Comparison of ENCODE assay signal across 10 mouse cellular contexts in genomic region chr16:4500598-4501385, GRCm38 (mm10). TPM values are rescaled to one million over a fixed set of nuclear protein-coding genes. Genes with fewer than 3 reads are reported as not detected.
A peak's percentile ranks its signal among the peaks of the same experiment; 100 is the strongest.
DNase-seq lines count a peak whose midpoint lies in the region; ATAC-seq and TF ChIP-seq lines count a peak whose summit lies in the region.
"Had no signal": no experiment of that assay in that cellular context is flagged by ENCODE, and none has a peak within 500 bp of the region (broad histone marks: within the 10 kb centered on the region; RNA-seq: fewer than 3 reads in every experiment).

No protein-coding gene starts in this region.

- DNase-seq in kidney, adult 11 months = peak; percentile 47
- no peak for DNase-seq in kidney, postnatal 4 days
- peak; percentile 53 for DNase-seq in adrenal gland, postnatal 25 days
- DNase-seq in heart, adult 9 months (ENCODE audit: low spot score in 2 of 2) = peak; percentile 68 to 75
- DNase-seq in cerebellum, postnatal 36 days = no peak
- DNase-seq: lung, postnatal 14 days had no signal

- WGBS in hindbrain, embryonic 16.5 days = 74% methylated on average over 8 of the region's 8 CpGs

- H3K4me3 ChIP-seq in myocyte = no peak overlapping the region
- no peak overlapping the region for H3K4me3 ChIP-seq in hindbrain, embryonic 16.5 days (ENCODE audit: low read length)
- H3K4me3 ChIP-seq: hindbrain, embryonic 15.5 days had no signal

- no peaks in the 10 kb centered on the region for H3K27me3 ChIP-seq in myocyte (ENCODE audit: control insufficient read depth, insufficient read depth, insufficient read length)
- H3K27me3 ChIP-seq in hindbrain, embryonic 16.5 days (replicated peaks; ENCODE audit: control insufficient read depth, insufficient read depth, low read length) = no peaks in the 10 kb centered on the region
- H3K27me3 ChIP-seq: hindbrain, embryonic 15.5 days had no signal

- H3K4me2 ChIP-seq in myocyte (ENCODE audit: low read depth) = peak overlapping the region; percentile 6
- H3K4me2 ChIP-seq in hindbrain, embryonic 16.5 days (ENCODE audit: low read length) = no peak overlapping the region
- H3K4me2 ChIP-seq: hindbrain, embryonic 15.5 days had no signal

- H3K27ac ChIP-seq in hindbrain, embryonic 16.5 days (ENCODE audit: low read depth, low read length) = no peak overlapping the region
- H3K27ac ChIP-seq: hindbrain, embryonic 15.5 days had no signal

- no peak for ATAC-seq in frontal cortex, adult (ENCODE audit: low TSS enrichment)
- ATAC-seq in hindbrain, embryonic 16.5 days = no peak

- no peak overlapping the region for H3ac ChIP-seq in myocyte (ENCODE audit: control insufficient read depth, insufficient read length)

- no peak for TF ChIP-seq POLR2A in myocyte (IDR thresholded peaks at IDR 0.05; ENCODE audit: insufficient read length, low read depth)

- H3K9me3 ChIP-seq in hindbrain, embryonic 16.5 days (ENCODE audit: control insufficient read depth, low read length) = no peaks in the 10 kb centered on the region
- H3K9me3 ChIP-seq: hindbrain, embryonic 15.5 days had no signal

- no peaks in the 10 kb centered on the region for H3K4me1 ChIP-seq in hindbrain, embryonic 16.5 days (ENCODE audit: control insufficient read depth, insufficient read depth, low read depth, low read length)
- H3K4me1 ChIP-seq: hindbrain, embryonic 15.5 days had no signal

- peaks cover 19% of the 10 kb centered on the region for H3K36me3 ChIP-seq in myocyte (ENCODE audit: control insufficient read depth, insufficient read depth)
- no peaks in the 10 kb centered on the region for H3K36me3 ChIP-seq in hindbrain, embryonic 16.5 days (ENCODE audit: control insufficient read depth, insufficient read depth, low read length)
- H3K36me3 ChIP-seq: hindbrain, embryonic 15.5 days had no signal

- no peak overlapping the region for H3K9ac ChIP-seq in hindbrain, embryonic 16.5 days (ENCODE audit: low read depth, low read length)
- H3K9ac ChIP-seq: hindbrain, embryonic 15.5 days had no signal

- H3K79me2 ChIP-seq in myocyte (ENCODE audit: control insufficient read depth, insufficient read depth) = peaks cover 46% of the 10 kb centered on the region

TF ChIP-seq in myocyte, 11 proteins besides CTCF, POLR2A, EP300 and RAD21:
- TF ChIP-seq TCF3 (IDR thresholded peaks at IDR 0.05; ENCODE audit: insufficient read length, low read depth) = no peak
- peak in 1 of 3 experiments; percentile 18 for TF ChIP-seq MYOG (IDR thresholded peaks at IDR 0.05; ENCODE audit: control insufficient read depth in 1 of 3, insufficient read depth in 1 of 3, insufficient read length in 2 of 3, low read depth in 2 of 3)
- TF ChIP-seq TCF12 (IDR thresholded peaks at IDR 0.05; ENCODE audit: insufficient read depth, poor library complexity, severe bottlenecking) = no peak
- no peak for TF ChIP-seq USF1 (IDR thresholded peaks at IDR 0.05; ENCODE audit: low read depth)
- TF ChIP-seq POLR2AphosphoS2 (IDR thresholded peaks at IDR 0.05; ENCODE audit: insufficient read length, low read depth) = no peak
- TF ChIP-seq REST (IDR thresholded peaks at IDR 0.05; ENCODE audit: insufficient read depth, insufficient read length) = no peak
- TF ChIP-seq MYOD1 (IDR thresholded peaks at IDR 0.05; ENCODE audit: control insufficient read depth in 1 of 3, insufficient read length in 2 of 3, low read depth in 2 of 3) = peak in 1 of 3 experiments; percentile 9

RNA-seq across cellular contexts. Expression of gene Srl, which starts 40.8 kb away (rescaled TPM):
- total RNA-seq in adrenal gland, postnatal 25 days (2021) = 8.0 and 11.9 TPM in 2 replicates
- 381 TPM for polyA plus RNA-seq in myocyte (2012; fragmentation: generic; extraction: Trizol)
- 16.3 and 27.7 TPM in 2 replicates for polyA plus RNA-seq in hindbrain, embryonic 16.5 days (2015; fragmentation: Nextera tagmentation; extraction: Ambion mirVana)

RNA-seq across cellular contexts. Expression of gene Tfap4, which starts 58.9 kb away (rescaled TPM):
- total RNA-seq in adrenal gland, postnatal 25 days (2021) = 8.3 and 10.4 TPM in 2 replicates
- polyA plus RNA-seq in myocyte (2012; fragmentation: generic; extraction: Trizol) = 4.0 TPM
- 8.5 and 10.6 TPM in 2 replicates for polyA plus RNA-seq in hindbrain, embryonic 16.5 days (2015; fragmentation: Nextera tagmentation; extraction: Ambion mirVana)

Comparison
In these comparisons a context has a peak if more than half of its experiments do, and no peak if none do; other contexts are left out.
1. DNase-seq: peak in kidney, adult 11 months (single experiment), adrenal gland, postnatal 25 days (single experiment) and heart, adult 9 months (2 of 2); none in kidney, postnatal 4 days (0 of 2) and cerebellum, postnatal 36 days (0 of 2).
2. RNA of gene Srl, which starts 40.8 kb away (polyA plus RNA-seq): 381 TPM in myocyte (single experiment); 16.3 to 27.7 TPM in hindbrain, embryonic 16.5 days; every median in the first group is over 10 times any median in the second.